Mouse (Mus musculus): ENCODE data around the gene Snx1. TPM values are rescaled to one million over a fixed set of nuclear protein-coding genes. Genes with fewer than 3 reads are reported as not detected.
A peak's percentile ranks its signal among the peaks of the same experiment; 100 is the strongest.

Snx1 gene
- polyA plus RNA-seq, 1 experiment from 2014 or later, result 125 TPM

DNA sequence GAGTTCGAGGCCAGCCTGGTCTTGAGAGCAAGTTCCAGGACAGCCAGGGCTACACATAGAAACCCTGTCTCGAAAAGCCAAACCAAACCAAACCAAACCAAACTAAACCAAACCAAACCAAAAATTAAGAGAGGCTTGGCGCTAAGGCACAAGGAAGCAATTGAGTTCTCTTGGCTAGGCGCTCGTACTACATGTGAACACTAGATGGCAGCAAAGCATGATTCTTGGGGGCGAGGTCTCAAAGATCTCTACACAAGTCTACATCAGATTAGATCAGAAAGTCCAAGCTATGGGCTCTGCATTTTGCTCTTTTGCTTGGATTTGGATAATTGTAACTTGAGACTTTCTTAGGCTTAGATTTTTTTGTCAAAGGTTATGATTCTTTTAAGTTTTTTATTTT lies 17.9 kb upstream of the Snx1 start:
- WGBS, result 13% methylated on average over 6 of the region's 6 CpGs
- H3K4me1 ChIP-seq (ENCODE audit: control insufficient read depth, insufficient read depth, low read length), result no peaks in the 10 kb centered on the region
- H3K4me2 ChIP-seq (replicated peaks; ENCODE audit: low read depth, low read length), result no peak overlapping the region
- H3K27me3 ChIP-seq (ENCODE audit: control insufficient read depth, insufficient read depth, low read length), result no peaks in the 10 kb centered on the region
- no peak overlapping the region for H3K27ac ChIP-seq (ENCODE audit: low read length)
- H3K4me3 ChIP-seq (ENCODE audit: low read depth, low read length), result no peak overlapping the region
- ATAC-seq (ENCODE audit: insufficient number of reproducible peaks, insufficient read depth, low FRiP score, low read depth), result no peak
- H3K36me3 ChIP-seq (ENCODE audit: control insufficient read depth, insufficient read depth, low read length), result peaks cover 14% of the 10 kb centered on the region
- no peak overlapping the region for H3K9ac ChIP-seq (replicated peaks; ENCODE audit: low read depth, low read length)
- no peaks in the 10 kb centered on the region for H3K9me3 ChIP-seq (ENCODE audit: control insufficient read depth, low read depth, low read length)

DNA sequence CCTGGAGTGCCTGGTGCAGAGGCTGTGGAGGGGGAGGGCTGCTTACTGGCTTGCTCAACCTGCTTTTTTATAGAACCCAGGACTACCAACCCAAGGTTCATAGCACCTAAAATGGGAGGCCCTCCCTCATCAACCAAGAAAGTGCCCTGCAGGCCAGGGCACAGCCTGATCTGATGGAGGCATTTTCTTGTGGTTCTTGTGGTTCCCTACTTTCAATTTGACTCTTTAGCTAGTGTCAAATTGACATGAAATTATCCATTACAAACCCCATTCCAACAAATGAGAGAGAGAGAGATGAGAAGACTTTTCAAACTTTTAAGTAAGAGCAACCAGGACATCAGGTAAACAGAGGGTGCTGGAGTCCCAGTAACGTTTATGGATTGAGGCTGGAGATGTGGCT lies 15.9 kb upstream of the Snx1 start:
- Histone ChIP-seq H3K9ac (replicated peaks; ENCODE audit: low read depth, low read length) (no peak overlapping the region), H3K4me2 (replicated peaks; ENCODE audit: low read depth, low read length) (no peak overlapping the region), H3K27me3 (ENCODE audit: control insufficient read depth, insufficient read depth, low read length) (no peaks in the 10 kb centered on the region), H3K9me3 (ENCODE audit: control insufficient read depth, low read depth, low read length) (no peaks in the 10 kb centered on the region), H3K27ac (ENCODE audit: low read length) (no peak overlapping the region), H3K36me3 (ENCODE audit: control insufficient read depth, insufficient read depth, low read length) (peaks cover 28% of the 10 kb centered on the region), H3K4me3 (ENCODE audit: low read depth, low read length) (no peak overlapping the region), H3K4me1 (ENCODE audit: control insufficient read depth, insufficient read depth, low read length) (no peaks in the 10 kb centered on the region)
- no peak for ATAC-seq (ENCODE audit: insufficient number of reproducible peaks, insufficient read depth, low FRiP score, low read depth)
- WGBS, result 63% methylated on average over 1 of the region's 1 CpGs

DNA sequence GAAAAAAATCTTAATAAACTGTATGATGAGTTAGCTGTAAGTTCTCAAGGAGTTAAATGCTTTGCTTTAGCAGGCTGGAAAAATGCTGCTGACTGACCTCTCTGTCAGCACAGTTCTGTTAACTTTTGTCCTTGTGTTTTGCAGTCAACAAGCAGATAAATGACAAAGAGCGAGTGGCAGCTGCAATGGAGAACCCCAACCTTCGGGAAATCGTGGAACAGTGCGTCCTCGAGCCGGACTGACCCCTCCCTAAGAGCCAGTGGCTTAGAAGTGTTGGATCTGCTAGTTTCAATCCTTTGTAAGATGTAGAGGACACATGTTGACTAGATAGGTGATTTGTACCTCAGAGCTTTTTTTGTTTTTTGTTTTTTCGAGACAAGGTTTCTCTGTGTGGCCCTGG lies 11.8 kb upstream of the Snx1 start:
- WGBS, result 92% methylated on average over 7 of the region's 7 CpGs
- Histone ChIP-seq H3K36me3 (ENCODE audit: control insufficient read depth, insufficient read depth, low read length) (peaks cover 57% of the 10 kb centered on the region), H3K27me3 (ENCODE audit: control insufficient read depth, insufficient read depth, low read length) (no peaks in the 10 kb centered on the region)

DNA sequence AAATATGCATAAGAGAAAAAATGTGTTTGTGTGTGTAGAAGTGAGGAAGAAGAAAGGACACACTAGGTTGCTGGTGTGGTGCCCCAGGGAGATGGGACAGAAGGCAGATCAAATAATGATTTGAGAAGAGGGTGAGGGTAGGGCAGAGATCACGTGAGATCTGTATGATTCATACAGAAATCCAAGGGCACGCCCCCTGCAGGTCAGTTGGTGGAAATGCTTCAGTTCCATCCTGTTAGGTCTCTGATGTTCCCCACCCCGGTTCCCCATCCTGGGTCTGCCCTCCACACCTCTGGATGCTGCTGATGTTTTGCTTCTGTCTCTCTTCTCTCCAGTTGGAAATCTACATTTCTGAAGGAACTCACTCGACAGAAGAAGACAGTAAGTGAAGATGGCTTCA lies 9.6 kb upstream of the Snx1 start:
- Histone ChIP-seq H3K36me3 (ENCODE audit: control insufficient read depth, insufficient read depth, low read length) (peaks cover 65% of the 10 kb centered on the region), H3K9me3 (ENCODE audit: control insufficient read depth, low read depth, low read length) (no peaks in the 10 kb centered on the region), H3K27me3 (ENCODE audit: control insufficient read depth, insufficient read depth, low read length) (no peaks in the 10 kb centered on the region), H3K27ac (ENCODE audit: low read length) (no peak overlapping the region), H3K4me1 (ENCODE audit: control insufficient read depth, insufficient read depth, low read length) (no peaks in the 10 kb centered on the region), H3K4me3 (ENCODE audit: low read depth, low read length) (no peak overlapping the region), H3K9ac (replicated peaks; ENCODE audit: low read depth, low read length) (no peak overlapping the region), H3K4me2 (replicated peaks; ENCODE audit: low read depth, low read length) (no peak overlapping the region)
- 64% methylated on average over 4 of the region's 4 CpGs for WGBS
- no peak for ATAC-seq (ENCODE audit: insufficient number of reproducible peaks, insufficient read depth, low FRiP score, low read depth)

More for the DNA sequence above, 11.8 kb upstream of the Snx1 start:
- ATAC-seq (ENCODE audit: insufficient number of reproducible peaks, insufficient read depth, low FRiP score, low read depth), result no peak
- H3K9me3 ChIP-seq (ENCODE audit: control insufficient read depth, low read depth, low read length), result no peaks in the 10 kb centered on the region
- no peak overlapping the region for H3K4me3 ChIP-seq (ENCODE audit: low read depth, low read length)
- H3K4me2 ChIP-seq (replicated peaks; ENCODE audit: low read depth, low read length), result no peak overlapping the region
- H3K9ac ChIP-seq (replicated peaks; ENCODE audit: low read depth, low read length), result no peak overlapping the region
- H3K4me1 ChIP-seq (ENCODE audit: control insufficient read depth, insufficient read depth, low read length), result no peaks in the 10 kb centered on the region
- no peak overlapping the region for H3K27ac ChIP-seq (ENCODE audit: low read length)

DNA sequence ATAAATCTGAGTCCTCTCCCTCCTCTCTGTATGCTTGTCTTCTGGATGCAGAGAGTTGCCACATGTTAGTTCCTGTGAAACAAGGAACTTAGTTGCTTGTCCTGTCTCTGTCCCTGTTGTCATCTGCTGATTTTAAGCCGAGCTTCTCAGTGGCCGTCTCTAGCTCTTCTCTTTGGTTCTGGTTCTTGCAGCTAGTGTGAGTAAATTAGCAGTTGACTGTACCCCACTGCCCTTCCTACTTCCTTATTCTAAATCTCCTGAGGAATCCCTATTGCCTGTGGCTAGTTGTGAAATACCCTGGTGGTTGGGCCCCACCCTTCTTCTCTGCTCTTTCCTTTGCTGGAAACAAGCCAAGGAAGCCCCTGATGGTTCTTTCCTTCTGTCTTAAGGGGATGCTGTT lies 5.1 kb upstream of the Snx1 start:
- Histone ChIP-seq H3K4me2 (replicated peaks; ENCODE audit: low read depth, low read length) (no peak overlapping the region), H3K9me3 (ENCODE audit: control insufficient read depth, low read depth, low read length) (no peaks in the 10 kb centered on the region), H3K27ac (ENCODE audit: low read length) (no peak overlapping the region), H3K36me3 (ENCODE audit: control insufficient read depth, insufficient read depth, low read length) (peaks cover 29% of the 10 kb centered on the region), H3K27me3 (ENCODE audit: control insufficient read depth, insufficient read depth, low read length) (no peaks in the 10 kb centered on the region), H3K9ac (replicated peaks; ENCODE audit: low read depth, low read length) (no peak overlapping the region), H3K4me1 (ENCODE audit: control insufficient read depth, insufficient read depth, low read length) (peaks cover 7% of the 10 kb centered on the region; the same call in 1 of the 2 replicates), H3K4me3 (ENCODE audit: low read depth, low read length) (no peak overlapping the region)
- 96% methylated on average over 2 of the region's 2 CpGs for WGBS
- ATAC-seq (ENCODE audit: insufficient number of reproducible peaks, insufficient read depth, low FRiP score, low read depth), result no peak

DNA sequence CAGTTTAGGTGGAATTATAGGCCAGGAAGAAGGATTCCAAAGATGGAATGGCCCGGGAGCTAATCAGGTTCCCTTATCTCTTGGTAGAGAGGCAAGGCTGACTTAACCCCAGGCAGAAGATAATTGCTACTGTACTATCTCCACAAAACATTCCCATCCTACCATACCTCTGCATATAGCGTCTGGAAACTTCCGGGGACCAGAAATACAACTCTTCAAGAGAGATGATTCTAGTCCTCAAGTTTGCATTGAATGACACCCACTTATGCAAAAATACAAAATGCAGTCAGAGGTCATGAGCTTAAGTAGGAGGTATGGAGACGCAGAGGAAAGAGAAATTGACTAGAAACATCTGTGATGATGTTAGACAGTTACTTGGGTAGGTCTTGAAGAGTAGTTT lies 1.5 kb upstream of the Snx1 start:
- no peaks in the 10 kb centered on the region for H3K9me3 ChIP-seq (ENCODE audit: control insufficient read depth, low read depth, low read length)
- no peaks in the 10 kb centered on the region for H3K27me3 ChIP-seq (ENCODE audit: control insufficient read depth, insufficient read depth, low read length)
- no peak overlapping the region for H3K27ac ChIP-seq (ENCODE audit: low read length)
- no peak overlapping the region for H3K9ac ChIP-seq (replicated peaks; ENCODE audit: low read depth, low read length)
- H3K4me3 ChIP-seq (ENCODE audit: low read depth, low read length), result no peak overlapping the region
- WGBS, result 87% methylated on average over 4 of the region's 4 CpGs
- ATAC-seq (ENCODE audit: insufficient number of reproducible peaks, insufficient read depth, low FRiP score, low read depth), result no peak
- peaks cover 4% of the 10 kb centered on the region; the same call in 1 of the 2 replicates for H3K36me3 ChIP-seq (ENCODE audit: control insufficient read depth, insufficient read depth, low read length)
- H3K4me1 ChIP-seq (ENCODE audit: control insufficient read depth, insufficient read depth, low read length), result peaks cover 7% of the 10 kb centered on the region; the same call in 1 of the 2 replicates
- peak overlapping the region; percentile 71 for H3K4me2 ChIP-seq (replicated peaks; ENCODE audit: low read depth, low read length)

DNA sequence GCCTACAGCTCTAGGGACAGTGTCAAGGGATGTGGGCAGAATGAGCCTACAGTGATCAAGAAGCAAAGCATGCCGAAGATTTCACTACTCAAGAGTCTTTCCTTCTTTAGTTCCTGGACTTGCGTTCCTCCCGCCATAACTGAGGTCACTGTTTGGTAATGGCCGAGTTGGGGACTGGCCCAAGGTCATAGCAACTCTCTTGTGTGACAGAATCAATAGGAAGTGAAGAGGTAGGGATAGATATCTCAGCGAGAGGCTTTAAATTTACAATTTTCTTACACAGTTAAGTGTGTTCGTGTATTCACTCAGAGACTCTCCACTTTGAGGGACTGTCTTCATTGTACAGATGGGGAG lies 783 bp upstream of the Snx1 start:
- H3K4me2 ChIP-seq (replicated peaks; ENCODE audit: low read depth, low read length), result peak overlapping the region; percentile 71
- no peaks in the 10 kb centered on the region for H3K27me3 ChIP-seq (ENCODE audit: control insufficient read depth, insufficient read depth, low read length)
- 46% methylated on average over 6 of the region's 6 CpGs for WGBS
- peak overlapping the region; percentile 45 for H3K9ac ChIP-seq (replicated peaks; ENCODE audit: low read depth, low read length)
- H3K4me3 ChIP-seq (ENCODE audit: low read depth, low read length), result peak overlapping the region; percentile 56
- no peaks in the 10 kb centered on the region for H3K9me3 ChIP-seq (ENCODE audit: control insufficient read depth, low read depth, low read length)
- H3K4me1 ChIP-seq (ENCODE audit: control insufficient read depth, insufficient read depth, low read length), result peaks cover 7% of the 10 kb centered on the region; the same call in 1 of the 2 replicates
- ATAC-seq (ENCODE audit: insufficient number of reproducible peaks, insufficient read depth, low FRiP score, low read depth), result no peak
- H3K36me3 ChIP-seq (ENCODE audit: control insufficient read depth, insufficient read depth, low read length), result no peaks in the 10 kb centered on the region
- peak overlapping the region; percentile 74; the same call in 1 of the 2 replicates for H3K27ac ChIP-seq (ENCODE audit: low read length)

DNA sequence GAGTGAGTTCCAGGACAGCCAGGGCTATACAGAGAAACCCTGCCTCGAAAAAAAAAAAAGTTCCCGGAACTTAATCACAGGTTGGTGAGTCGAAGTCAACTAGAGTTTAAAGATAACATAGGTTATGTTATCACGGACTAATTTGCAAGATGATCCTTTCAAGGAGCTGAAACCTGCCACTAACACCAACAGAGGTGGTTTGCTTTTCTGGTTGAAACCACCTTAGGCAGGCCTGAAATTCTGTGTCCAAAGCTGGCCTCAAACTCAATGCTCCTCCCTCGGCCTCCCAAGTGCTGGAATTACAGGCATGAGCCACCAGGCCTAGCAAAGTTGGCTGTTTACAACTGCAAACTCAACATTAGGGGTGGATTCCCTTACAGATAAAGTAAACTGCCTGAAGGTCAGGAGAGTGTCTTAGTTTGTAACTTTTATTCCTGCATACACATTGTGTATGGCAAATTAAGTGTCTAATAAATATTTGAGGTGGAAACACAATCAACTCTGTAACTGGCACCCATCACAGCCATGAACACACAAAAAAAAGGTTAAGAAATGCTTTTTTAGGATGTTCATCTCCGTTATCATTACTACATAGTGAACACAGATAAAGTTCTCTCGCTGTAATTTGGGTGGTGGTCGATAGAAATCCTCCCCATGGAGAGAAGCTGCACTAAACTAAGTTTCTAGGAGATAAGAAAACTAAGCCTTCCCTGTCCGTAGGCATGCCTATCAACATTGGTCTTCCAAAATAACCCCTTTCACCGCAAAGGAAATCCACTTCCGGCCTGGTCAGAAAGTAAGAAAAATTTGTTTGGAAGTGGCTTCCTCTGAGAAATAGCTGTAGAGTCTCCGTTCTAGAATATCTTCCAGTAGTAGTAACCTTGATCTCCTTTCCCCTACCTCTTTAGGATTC lies 588 bp downstream of the Snx1 start:
- Histone ChIP-seq H3K36me3 (ENCODE audit: control insufficient read depth, insufficient read depth, low read length) (no peaks in the 10 kb centered on the region), H3K27me3 (ENCODE audit: control insufficient read depth, insufficient read depth, low read length) (no peaks in the 10 kb centered on the region), H3K27ac (ENCODE audit: low read length) (no peak overlapping the region; the same call in 1 of the 2 replicates), H3K4me2 (replicated peaks; ENCODE audit: low read depth, low read length) (peak overlapping the region; percentile 33), H3K9me3 (ENCODE audit: control insufficient read depth, low read depth, low read length) (no peaks in the 10 kb centered on the region), H3K4me3 (ENCODE audit: low read depth, low read length) (peak overlapping the region; percentile 56), H3K4me1 (ENCODE audit: control insufficient read depth, insufficient read depth, low read length) (peaks cover 7% of the 10 kb centered on the region; the same call in 1 of the 2 replicates), H3K9ac (replicated peaks; ENCODE audit: low read depth, low read length) (no peak overlapping the region)
- no peak for ATAC-seq (ENCODE audit: insufficient number of reproducible peaks, insufficient read depth, low FRiP score, low read depth)
- 53% methylated on average over 12 of the region's 12 CpGs for WGBS
